Mouse (Mus musculus): ENCODE measurements at regions not wholly inside any gene's neighbourhood (a gene's known extent, or its start where the extent isn't known, plus 50 kb on each side); places are given as distances from the start of the nearest gene placed in this dataset.

DNA sequence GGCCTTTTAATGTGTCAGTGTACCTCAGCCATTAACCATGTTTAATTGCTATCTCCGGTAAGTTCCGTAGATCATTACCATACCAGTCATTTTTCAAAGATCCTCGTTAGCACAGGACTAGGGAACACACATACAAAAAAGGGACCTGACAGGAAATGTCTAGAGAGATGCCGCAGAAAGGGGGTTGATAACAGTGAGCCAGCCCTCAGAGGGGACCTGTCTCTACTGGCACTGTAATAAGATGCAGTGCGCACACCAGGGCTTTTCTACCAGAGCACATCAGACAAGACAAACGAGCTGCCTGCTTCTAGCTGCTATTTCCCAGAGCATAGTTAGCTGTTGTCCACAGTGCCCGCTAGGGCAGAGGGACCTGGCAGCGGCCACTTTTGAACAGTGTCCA lies 199.1 kb downstream of the Sox11 start:
- DNase-seq (ENCODE audit: low spot score in 2 of 2), result no peak

DNA sequence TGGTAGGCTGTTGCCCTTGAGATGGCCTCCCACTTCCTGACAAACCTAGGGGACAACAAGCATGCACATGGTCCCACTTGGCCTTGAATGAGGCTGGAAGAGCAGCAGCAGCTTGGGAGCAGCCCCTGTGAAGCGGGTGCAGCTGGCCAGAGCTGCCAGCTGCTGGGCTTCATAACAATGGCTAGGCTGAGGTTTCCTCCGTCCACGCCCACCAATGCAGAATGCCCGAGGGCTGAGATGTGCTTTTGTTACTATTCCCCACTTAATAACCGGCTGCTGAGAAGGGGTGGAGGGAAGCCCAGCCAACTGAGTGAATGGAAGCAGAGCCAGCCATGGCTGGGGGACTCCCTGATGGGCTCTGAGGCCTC lies 202.1 kb downstream of the Sox11 start:
- no peak for DNase-seq (ENCODE audit: low spot score in 2 of 2)

DNA sequence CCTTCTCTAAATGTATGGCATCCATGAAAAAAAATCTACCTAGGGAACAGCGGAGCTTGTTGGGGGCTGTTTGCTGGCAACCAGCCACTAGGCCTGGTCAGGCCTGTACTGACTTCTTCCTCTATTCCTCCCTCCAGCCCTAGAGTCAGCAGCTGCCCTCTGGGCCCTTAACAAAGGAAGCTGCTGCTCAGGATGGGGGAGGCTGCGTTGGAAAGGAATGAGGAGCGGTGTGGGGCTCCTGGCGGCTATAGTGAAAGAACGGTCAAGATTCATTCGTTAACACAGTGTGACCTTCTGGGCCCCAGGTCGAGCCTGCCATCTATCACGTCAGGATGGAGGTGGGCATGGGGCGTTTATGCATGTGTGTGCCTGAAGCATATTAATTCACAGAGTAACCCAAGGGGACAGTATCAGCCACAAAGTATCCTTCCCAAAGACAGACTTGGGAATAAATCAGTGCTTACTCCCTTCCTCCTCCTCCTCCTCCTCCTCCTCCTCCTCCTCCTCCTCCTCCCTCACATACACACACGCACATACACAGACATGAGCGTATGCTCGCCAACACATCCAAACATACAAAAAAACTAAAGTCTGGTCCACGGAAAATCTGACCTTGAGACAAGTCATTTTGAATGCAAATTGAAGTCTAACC lies 202.6 kb downstream of the Sox11 start:
- no peak for DNase-seq (ENCODE audit: low spot score in 2 of 2)

DNA sequence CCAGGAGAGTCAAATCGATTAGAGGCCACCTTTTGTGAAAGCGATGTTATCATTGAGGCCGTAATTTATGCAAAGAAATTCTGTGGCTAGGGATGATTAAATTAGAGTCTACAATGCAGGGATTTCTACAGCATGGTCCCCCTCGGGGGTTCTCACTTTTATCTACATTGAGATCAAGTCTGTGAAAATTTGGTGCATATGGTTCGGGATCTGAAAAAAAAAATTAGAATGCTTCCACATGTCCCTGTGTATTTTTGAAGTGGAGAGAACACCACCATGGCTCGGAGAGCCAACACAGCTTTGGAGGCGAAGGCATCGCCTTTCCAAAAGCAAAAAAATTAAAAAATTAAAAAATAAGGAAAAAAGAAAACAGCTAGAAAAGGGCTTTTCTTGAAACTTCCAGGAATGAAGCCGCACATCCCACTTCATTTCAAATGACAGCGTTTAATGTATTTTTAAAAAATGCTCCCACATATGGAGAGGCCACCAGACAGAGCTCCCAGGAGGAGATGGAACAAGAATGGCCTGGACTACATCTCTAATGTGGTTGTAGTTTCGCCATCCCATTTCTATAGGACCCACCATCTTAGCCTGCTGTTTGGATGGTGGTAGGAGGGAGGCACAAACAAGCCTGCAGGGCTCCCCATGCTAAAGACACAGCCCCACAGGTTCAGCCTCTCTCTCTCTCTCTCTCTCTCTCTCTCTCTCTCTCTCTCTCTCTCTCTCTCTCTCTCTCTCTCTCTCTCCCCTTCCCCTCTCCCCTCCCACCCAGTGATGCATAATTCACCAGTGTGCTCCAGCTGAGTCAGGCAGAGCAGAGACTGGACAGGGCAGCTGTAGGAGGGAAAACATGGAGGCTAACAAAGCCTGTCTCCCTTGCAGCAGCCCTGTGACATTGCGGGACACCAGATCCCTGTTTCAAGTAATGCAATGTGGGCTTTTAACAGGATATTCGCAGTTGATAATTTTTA lies 203.4 kb downstream of the Sox11 start:
- no peak for DNase-seq (ENCODE audit: low spot score in 2 of 2)

DNA sequence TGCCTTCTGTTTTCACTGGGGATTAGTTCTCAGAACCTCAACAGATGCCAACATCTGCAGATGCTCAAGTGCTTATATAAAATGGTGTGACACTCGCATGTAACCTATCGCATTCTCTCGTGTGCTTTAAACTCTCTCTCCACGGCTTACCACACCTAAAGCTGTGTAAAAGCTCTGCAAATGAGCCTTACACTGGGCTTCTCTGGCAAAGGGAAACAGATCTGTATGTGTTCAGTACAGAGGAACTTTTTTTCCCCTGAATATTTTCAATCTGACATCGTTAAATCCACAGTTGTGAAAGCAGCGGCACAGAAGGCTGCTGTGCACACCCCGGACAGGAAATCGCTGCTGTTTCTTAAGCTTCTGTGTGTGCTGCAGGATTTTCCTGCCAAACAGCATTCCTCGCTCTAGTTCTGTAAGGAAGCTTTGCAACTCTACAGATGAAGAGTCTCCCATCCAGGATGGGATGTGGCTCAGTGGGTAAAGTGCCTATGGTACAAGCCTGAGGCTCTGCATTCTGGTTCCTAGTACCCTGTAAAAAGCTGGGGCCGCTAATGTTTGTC lies 206.3 kb downstream of the Sox11 start:
- DNase-seq (ENCODE audit: low spot score in 2 of 2), result no peak

DNA sequence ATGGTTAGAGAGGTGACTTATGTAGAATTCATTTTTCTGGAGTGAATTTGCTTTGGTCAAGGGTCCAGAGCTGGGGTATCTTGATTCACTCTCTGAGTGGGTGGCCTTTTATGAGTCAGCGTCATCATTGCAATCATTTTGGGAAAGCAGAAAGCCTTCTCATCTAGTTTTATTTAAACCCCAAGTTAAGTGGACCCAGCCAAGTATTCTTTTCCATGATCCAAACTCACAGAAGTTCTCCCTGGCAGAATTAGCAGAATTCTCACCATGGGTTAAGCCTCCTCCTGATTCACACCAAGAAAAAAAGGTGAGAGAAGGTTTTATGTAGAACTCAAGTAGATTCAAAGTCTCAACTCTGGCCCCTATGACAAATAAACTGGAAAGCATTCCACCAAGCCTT lies 211.8 kb downstream of the Sox11 start:
- no peak for DNase-seq (ENCODE audit: low spot score in 2 of 2)

DNA sequence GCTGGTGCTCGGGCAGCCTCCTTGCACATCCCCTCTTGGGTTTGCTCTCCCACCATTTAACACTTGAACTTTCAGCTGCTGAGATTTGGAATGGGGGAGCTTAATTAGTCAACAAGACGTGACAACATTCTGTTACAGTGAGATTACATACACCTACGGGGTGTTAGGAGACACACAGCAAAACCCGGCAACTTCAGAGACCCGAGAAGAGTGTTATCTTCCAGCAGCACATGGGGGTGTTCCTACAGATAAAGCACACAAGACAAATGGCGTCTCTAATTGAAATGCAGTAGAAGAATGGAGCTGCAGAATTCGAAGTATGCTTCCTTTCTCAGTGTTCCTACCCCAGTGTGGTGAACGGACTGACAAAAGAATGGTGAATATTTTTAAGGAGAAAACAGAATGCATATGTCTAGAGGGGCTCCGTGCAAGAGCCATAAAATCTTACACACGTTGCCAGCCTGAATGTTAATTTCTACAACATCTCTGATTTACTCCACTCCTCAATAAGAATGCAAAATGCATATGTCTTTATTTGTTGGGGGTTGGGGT lies 215.2 kb downstream of the Sox11 start:
- no peak for DNase-seq (ENCODE audit: low spot score in 2 of 2)

DNA sequence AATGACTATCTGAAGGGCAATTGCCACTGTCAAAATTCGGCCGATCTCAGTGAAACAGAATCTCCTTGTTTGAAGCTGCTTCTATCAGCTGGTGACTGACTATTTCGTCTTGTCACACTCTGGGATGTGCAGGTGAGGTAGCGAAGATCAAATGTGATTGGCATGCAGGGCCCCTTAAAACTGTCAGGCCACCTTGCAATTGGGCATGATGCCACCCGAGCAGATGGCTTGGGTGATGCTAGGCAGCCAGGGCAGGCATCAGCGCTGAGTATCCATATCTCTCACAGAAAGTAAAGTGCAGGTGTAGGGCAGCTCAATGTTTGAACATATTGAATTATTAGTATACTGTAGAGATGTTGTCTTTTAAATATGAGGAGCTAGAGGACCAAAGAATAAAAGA lies 223.8 kb downstream of the Sox11 start:
- DNase-seq (ENCODE audit: low spot score in 2 of 2), result no peak

DNA sequence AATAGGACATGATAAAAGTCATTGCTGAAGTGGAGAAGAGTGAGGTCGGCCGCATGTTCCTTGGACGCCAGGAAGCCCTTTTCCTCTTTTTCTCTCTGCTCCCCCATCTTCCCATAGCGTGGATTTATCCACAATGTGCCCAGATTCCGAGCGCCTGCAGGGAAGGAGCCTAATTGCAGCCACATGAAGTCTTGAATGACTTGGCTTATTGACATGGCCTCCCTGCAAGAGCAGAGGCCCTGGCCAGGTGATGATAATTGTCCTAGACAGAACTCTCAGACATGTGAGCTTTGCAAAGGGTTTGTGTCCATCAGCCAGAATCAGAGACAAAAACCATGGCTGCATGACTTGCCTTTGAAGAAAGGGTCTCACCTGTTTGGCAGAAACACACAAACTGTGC lies 227.0 kb downstream of the Sox11 start:
- DNase-seq (ENCODE audit: low spot score in 2 of 2), result no peak

DNA sequence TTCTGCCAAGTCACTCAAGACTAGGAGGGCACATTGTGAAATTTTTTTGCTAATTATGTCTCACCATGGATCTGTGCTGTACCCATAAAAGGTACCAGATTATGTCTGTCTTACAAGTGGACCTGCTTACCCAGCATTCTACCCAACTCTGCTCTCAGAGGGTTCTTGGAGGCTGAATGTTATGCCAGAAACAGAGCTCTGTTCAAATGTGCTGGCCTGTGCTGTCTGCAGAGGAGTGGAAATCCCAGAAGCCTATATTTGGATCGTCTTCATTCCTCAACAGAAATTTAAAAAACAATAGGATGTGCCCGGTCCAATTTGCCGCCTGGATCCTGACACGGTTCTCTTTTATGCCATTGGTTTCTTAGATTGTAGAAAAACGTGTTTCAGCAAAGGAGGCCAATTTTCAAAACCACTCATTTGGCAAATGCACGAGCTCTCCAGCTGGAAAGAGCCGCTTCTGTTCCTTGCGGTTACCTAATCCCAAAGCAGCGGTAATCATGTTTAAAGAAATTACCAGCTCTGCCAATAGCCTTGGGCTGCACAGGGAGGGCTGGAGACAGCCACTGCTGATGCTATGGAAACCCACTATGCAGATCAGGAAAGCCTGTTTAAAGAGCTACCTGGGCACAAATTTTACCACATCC lies 237.3 kb downstream of the Sox11 start:
- peak in 1 of 2 experiments; percentile 46 for DNase-seq (ENCODE audit: low spot score in 2 of 2)

DNA sequence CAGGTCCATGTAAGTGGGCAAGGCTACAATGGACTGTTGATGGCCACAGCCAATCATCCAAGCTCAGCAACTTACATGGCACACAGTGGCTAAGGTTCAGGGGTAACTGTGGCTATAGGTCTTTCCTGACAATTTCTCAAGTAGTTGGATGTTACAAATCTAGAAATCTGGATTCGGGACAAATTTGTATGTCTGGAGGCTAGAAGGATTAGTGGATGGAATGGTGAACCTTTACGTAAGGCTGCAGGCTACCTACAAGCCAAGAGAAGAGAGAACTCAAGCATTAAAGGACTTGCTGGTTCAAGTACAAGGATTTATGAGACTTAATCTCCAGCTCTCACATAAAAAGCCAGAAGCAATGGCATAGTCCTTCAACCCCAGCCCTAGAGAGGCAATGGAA lies 239.4 kb downstream of the Sox11 start:
- DNase-seq (ENCODE audit: low spot score in 2 of 2), result no peak

DNA sequence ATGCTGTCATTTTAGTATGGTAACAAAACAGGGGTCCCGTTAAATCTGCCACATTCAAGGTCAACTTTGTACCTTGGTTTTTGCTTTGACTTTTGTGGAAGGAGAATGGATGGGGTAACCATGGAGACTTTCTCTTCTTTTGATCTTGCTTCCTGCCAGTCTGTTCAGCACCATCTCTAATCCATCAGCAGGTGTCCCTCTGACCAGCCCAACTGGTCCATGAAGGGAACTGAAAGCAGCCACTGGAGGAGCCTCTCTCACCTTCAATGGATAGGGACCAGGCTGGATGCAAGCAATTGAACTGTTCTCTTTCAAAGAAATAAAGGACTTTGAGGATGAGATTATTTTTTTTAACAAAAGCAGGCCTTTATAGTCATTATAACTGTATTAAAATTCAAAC lies 253.2 kb downstream of the Sox11 start:
- no peak for DNase-seq (ENCODE audit: low spot score in 2 of 2)

DNA sequence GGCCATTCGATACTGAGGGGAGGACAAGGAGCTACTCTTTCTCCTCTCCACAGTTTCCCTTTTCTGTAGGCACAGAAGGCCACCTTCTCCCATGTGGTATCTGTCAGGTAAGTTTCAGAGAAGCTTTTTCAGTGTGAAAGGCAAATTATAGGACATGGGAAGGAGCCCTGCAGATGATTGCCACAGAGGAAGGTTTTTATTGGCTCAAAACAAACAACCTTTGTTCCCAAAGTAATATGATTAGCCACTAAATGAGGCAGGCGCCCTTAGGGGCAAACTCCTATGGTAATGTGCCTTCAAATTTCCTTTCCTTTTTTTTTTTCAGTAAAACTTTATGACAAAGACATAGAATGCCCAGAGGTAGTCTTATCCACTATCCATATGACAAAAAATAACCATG lies 256.5 kb downstream of the Sox11 start:
- DNase-seq (ENCODE audit: low spot score in 2 of 2), result no peak

DNA sequence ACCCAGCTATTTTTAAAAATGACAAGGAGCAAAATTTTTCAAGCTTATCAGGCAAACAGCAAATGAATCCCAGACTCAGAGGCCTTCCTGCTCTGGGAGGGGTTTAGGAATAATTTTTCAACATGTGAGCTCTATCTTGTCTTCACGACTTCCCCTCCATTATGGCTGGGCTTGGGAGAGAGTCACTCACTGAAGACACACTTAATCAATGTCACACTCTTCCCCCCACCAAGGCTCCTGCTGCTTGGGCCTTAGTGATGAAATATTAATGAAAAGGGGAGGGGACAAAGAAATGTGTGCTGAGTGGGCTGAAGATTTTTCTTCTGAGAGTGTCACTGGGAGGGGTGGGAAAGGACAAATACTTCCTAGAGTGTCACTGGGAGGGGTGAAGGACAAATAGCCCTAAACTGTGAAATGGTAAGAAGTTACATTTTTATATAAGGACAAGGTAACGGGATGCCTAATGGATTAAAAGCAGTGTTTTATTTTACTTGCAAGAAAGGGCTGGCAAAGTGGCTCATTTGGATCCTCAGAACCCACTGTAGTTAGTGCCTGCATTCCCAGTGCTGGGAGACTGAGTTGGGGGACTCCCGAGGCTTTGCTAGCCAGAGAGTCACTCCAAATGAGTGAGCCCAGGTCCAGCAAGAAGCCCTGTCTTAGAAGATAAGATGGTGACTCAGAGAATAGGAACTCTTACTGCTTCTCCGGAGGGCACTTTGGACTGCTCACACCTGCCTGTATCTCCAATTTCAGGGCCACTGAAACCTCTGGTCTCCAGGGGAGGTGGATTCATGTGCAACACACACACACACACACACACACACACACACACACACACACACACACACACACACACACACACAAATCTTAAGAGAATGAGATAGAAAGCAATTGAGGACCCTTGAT lies 258.5 kb downstream of the Sox11 start:
- no peak for DNase-seq (ENCODE audit: low spot score in 2 of 2)

DNA sequence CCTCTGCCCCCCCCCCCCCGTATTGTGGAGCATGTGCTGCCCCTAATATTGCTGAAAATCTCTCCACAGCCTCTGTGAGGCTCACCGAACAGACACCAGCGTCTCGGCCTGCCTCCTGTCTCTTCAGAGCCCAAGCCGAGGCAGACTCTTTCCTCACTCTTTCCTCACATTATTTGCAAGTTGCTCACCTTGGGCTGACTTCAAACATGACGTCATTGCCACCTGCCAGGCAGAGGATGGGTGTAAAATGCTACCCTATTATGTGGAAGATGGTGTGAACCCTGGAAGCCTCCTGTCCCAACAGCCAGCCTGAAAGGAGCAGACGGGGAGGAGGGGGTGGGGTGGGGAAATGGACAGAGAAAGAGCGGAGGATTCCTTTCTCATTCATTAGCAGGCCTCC lies 259.3 kb downstream of the Sox11 start:
- peak in 1 of 2 experiments; percentile 26 for DNase-seq (ENCODE audit: low spot score in 2 of 2)

DNA sequence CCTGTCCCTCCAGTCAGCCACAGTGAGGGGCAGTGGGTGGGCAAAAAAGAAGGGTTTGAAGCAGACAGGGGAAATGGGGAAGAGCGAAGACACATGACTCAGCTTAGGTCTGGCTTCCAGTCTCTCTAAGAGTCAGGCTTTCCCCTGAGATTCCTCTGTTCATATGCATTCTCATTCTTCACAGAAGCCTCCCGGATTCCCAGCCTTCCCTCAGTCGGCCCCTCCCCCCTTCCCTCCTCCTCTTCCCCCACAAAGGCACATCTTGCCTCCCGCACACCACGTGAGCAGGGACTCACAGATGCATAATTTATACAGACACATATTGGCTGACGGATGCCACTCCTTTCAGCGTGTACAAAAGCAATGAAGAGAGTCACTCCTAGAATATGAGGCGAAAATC lies 259.8 kb downstream of the Sox11 start:
- DNase-seq (ENCODE audit: low spot score in 2 of 2), result peak; percentile 20 to 78

DNA sequence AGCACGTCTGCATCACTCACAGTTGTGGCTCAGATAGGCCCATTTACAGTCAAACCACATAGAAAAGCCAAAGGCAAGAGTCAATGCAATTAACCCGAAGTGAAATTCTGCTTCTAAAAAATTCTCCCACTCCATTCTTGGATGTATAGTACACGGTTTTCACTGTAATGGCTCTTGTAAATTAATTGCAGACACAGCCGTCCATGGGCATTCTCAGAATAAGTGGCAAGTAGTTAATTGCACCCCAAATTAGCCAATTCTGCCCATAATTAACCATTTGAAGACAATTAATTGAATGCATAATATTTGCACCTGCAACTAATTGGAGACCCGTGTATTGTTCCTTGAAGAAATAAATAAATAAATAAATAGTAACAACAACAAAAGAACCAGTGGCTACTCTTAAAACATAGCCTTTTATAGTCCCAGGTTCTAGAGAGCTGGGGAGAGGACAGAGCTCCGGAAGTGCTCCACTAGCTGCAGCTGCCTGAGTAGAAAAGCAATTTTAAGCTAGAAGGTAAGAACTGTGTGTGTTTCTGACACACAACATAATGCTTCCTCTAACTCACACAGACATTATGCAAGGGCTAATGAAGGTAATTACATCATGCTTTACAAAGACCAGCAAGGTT lies 266.2 kb downstream of the Sox11 start:
- no peak for DNase-seq (ENCODE audit: low spot score in 2 of 2)

DNA sequence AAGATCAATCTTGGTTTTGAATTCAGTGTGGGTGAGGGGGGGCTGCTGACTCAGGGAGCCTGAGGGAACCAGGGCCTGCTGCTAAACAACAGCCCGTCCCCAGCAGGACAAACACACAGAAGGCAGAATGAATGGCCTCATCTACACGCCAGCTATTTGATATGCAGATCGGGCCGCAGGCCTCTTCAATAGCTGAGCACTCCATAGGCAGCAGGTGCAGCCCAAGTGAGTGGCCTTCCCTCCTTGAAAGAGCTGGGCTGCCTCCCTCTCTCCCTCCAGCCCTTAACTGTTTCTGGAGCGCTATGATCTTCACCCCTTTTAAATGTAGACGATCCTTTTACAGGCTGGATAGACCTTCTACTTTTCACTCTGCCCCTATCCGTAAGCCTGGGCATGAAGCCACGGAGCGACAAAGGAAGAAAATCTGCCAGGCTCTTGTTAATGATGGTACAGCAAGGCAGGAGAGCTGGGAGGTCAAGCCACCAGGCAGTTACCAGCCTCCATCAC lies 277.3 kb downstream of the Sox11 start:
- no peak for DNase-seq (ENCODE audit: low spot score in 2 of 2)

DNA sequence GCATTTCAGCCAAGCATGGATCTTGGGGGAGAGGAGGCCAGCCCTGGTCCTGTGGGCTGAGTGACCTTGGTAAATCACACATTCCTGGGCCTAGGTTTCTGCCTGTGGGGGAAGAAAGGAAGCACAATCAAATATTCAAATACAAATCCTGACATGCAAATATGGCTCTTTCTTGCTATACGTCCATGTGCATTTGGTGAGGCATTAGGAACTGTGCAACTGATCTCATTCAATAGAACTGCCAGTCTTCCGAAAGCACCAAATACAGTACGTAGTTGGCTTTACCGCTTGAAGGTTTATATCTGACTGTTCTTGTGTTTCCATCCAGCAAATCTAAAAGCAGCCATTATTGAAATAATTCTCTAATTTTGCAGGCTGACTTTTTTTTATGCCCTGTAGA lies 278.9 kb downstream of the Sox11 start:
- no peak for DNase-seq (ENCODE audit: low spot score in 2 of 2)
